Comparison of ENCODE assay signal across 19 mouse cellular contexts in the genomic region with DNA sequence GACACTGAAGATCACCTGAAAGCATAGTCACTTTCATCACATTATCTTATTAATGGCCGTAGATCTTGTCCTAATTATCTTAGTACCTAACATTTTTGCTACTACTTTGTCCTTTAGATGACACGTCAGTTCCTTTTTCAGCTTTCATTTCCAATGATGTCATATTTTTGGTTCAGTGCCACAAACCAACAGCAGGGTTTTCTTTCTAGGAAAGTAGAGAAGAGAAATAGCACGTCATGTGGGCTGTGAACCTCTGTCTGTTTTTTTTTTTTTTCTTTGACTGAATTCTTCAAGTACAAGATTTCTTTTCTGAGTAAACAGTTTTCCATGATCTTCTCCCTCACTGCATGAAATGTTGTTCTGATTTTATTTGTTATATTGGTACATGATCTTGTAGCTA. TPM values are rescaled to one million over a fixed set of nuclear protein-coding genes. Genes with fewer than 3 reads are reported as not detected.
"Had no signal": no experiment of that assay in that cellular context is flagged by ENCODE, and none has a peak within 500 bp of the region (broad histone marks: within the 10 kb centered on the region; RNA-seq: fewer than 3 reads in every experiment).

No protein-coding gene starts in this region.

- ATAC-seq: liver, postnatal 0 days; lung, postnatal 0 days had no signal

- DNase-seq: kidney, adult 18-20 months; kidney, adult 9 months; kidney, postnatal 14 days; kidney, postnatal 4 days; left cerebral cortex, postnatal 4 days; liver, postnatal 0 days; lung, embryonic 14.5 days; midbrain, embryonic 14.5 days; right cerebral cortex, postnatal 25 days; spleen, adult 18-20 months; thymus, adult 18-20 months; thymus, postnatal 4 days had no signal

RNA-seq across cellular contexts. Expression of gene Ifna4, which starts 1.6 kb away (rescaled TPM):
- total RNA-seq: layer of hippocampus, adult 18-20 months; layer of hippocampus, postnatal 14 days; left cerebral cortex, adult 8-10 months; left cerebral cortex, postnatal 14 days; left cerebral cortex, postnatal 4 days; megakaryocyte-erythroid progenitor cell, adult 5-6 weeks; midbrain, postnatal 0 days had no signal

RNA-seq across cellular contexts. Expression of gene Ifna5, which starts 4.7 kb away (rescaled TPM):
- total RNA-seq: layer of hippocampus, adult 18-20 months; layer of hippocampus, postnatal 14 days; left cerebral cortex, adult 8-10 months; left cerebral cortex, postnatal 14 days; left cerebral cortex, postnatal 4 days; megakaryocyte-erythroid progenitor cell, adult 5-6 weeks; midbrain, postnatal 0 days had no signal

RNA-seq across cellular contexts. Expression of gene Ifna1, which starts 9.8 kb away (rescaled TPM):
- total RNA-seq: layer of hippocampus, adult 18-20 months; layer of hippocampus, postnatal 14 days; left cerebral cortex, adult 8-10 months; left cerebral cortex, postnatal 14 days; left cerebral cortex, postnatal 4 days; megakaryocyte-erythroid progenitor cell, adult 5-6 weeks; midbrain, postnatal 0 days had no signal

RNA-seq across cellular contexts. Expression of gene Ifna6, which starts 12.8 kb away (rescaled TPM):
- total RNA-seq: layer of hippocampus, adult 18-20 months; layer of hippocampus, postnatal 14 days; left cerebral cortex, adult 8-10 months; left cerebral cortex, postnatal 14 days; left cerebral cortex, postnatal 4 days; megakaryocyte-erythroid progenitor cell, adult 5-6 weeks; midbrain, postnatal 0 days had no signal

RNA-seq across cellular contexts. Expression of gene Ifna11, which starts 20.3 kb away (rescaled TPM):
- total RNA-seq: layer of hippocampus, adult 18-20 months; layer of hippocampus, postnatal 14 days; left cerebral cortex, adult 8-10 months; left cerebral cortex, postnatal 14 days; left cerebral cortex, postnatal 4 days; megakaryocyte-erythroid progenitor cell, adult 5-6 weeks; midbrain, postnatal 0 days had no signal
